Mouse (Mus musculus) myocyte (in vitro differentiated cells): Measurements from ENCODE around the gene Zfp428.

Source experiments
- MAX ChIP-seq: IDR thresholded peaks from one replicate; pipeline ENCODE4 v1.6.1; 2011; ENCODE audit warnings: low read depth, mild to moderate bottlenecking, control low read depth
- MYOD1 ChIP-seq, 3 experiments: IDR thresholded peaks; one replicate each; pipeline ENCODE4 v1.6.1; 2011; ENCODE audit warnings: control low read depth in 2 of 3, low read depth in 2 of 3, mild to moderate bottlenecking in 2 of 3, moderate library complexity in 1 of 3; ENCODE audit not compliant: insufficient read length in 2 of 3, control insufficient read depth in 1 of 3
- MYOG ChIP-seq, 3 experiments: IDR thresholded peaks; one replicate each; pipeline ENCODE4 v1.6.1; 2011; ENCODE audit warnings: control low read depth in 2 of 3, low read depth in 2 of 3, mild to moderate bottlenecking in 2 of 3; ENCODE audit not compliant: insufficient read length in 2 of 3, control insufficient read depth in 1 of 3, insufficient read depth in 1 of 3
- POLR2A ChIP-seq: IDR thresholded peaks from one replicate; pipeline ENCODE4 v1.6.1; 2011; ENCODE audit warnings: low read depth, mild to moderate bottlenecking, control low read depth, moderate library complexity; ENCODE audit not compliant: insufficient read length
- POLR2AphosphoS2 ChIP-seq: IDR thresholded peaks from one replicate; pipeline ENCODE4 v1.6.1; 2011; ENCODE audit warnings: low read depth, control low read depth; ENCODE audit not compliant: insufficient read length

GRCm38 (mm10) chr7:24534301-24534700 is 27.5 kb downstream of the Zfp428 start:
- TF ChIP-seq MYOG (IDR thresholded peaks at IDR 0.05; ENCODE audit: control insufficient read depth in 1 of 3, insufficient read depth in 1 of 3, insufficient read length in 2 of 3, low read depth in 2 of 3) (no peak), POLR2AphosphoS2 (no peak), POLR2A (no peak), MAX (no peak), MYOD1 (IDR thresholded peaks at IDR 0.05; ENCODE audit: control insufficient read depth in 1 of 3, insufficient read length in 2 of 3, low read depth in 2 of 3) (no peak)
